Mouse (Mus musculus) CH12.LX (cell line): Measurements from ENCODE around the gene 5730480H06Rik. TPM values are rescaled to one million over a fixed set of nuclear protein-coding genes. Genes with fewer than 3 reads are reported as not detected.

Experiments
- DNase-seq: peaks from one replicate; pipeline ENCODE4 v3.0.0-alpha.2; 2013; ENCODE audit errors: extremely low read depth
- H3K27ac ChIP-seq: 2 replicates; pipeline ENCODE4 v1.5.1; 2012; ENCODE audit warnings: low read depth, mild to moderate bottlenecking, control low read depth, moderate library complexity; ENCODE audit not compliant: insufficient read depth
- H3K27me3 ChIP-seq: replicated peaks from 2 replicates; pipeline ENCODE3; 2012; ENCODE audit warnings: inconsistent platforms
- H3K36me3 ChIP-seq, 2 experiments: replicated peaks in 1 of 2; 2 replicates each; pipeline versions ENCODE3 to v1.6.1; 2012; ENCODE audit warnings: inconsistent platforms in 1 of 2, low read length in 1 of 2, mild to moderate bottlenecking in 1 of 2, mixed read lengths in 1 of 2, moderate library complexity in 1 of 2; ENCODE audit not compliant: control insufficient read depth in 1 of 2, insufficient read depth in 1 of 2
- H3K4me1 ChIP-seq, 2 experiments: 2 replicates each; pipeline ENCODE4 v1.6.1; 2012; ENCODE audit warnings: inconsistent platforms in 1 of 2, moderate library complexity in 1 of 2; ENCODE audit not compliant: insufficient read depth in 2 of 2, control insufficient read depth in 1 of 2
- H3K4me2 ChIP-seq: 2 replicates; pipeline ENCODE4 v1.6.1; 2012; ENCODE audit warnings: low read depth, mild to moderate bottlenecking, control low read depth; ENCODE audit not compliant: poor library complexity, insufficient read depth, severe bottlenecking
- H3K4me3 ChIP-seq, 3 experiments: fragments of 150-350 bp in 1 of 3; sonication (generic) in 1 of 3; replicated peaks in 1 of 3; 2 replicates each; pipeline versions ENCODE3 to v1.5.1; 2011 to 2012; ENCODE audit warnings: low read depth in 2 of 3, low read length in 2 of 3, mild to moderate bottlenecking in 2 of 3, moderate library complexity in 2 of 3, control low read depth in 1 of 3, improper control_type of control experiment in 1 of 3, inconsistent platforms in 1 of 3, mixed read lengths in 1 of 3; ENCODE audit not compliant: poor library complexity in 1 of 3
- H3K79me2 ChIP-seq: replicated peaks from 2 replicates; pipeline ENCODE4 v1.6.1; 2012; ENCODE audit warnings: mild to moderate bottlenecking, moderate library complexity; ENCODE audit not compliant: control insufficient read depth, poor library complexity, insufficient read depth, severe bottlenecking; ENCODE audit errors: extremely low read depth
- H3K9ac ChIP-seq: 2 replicates; pipeline ENCODE4 v1.6.1; 2012; ENCODE audit warnings: low read depth, mild to moderate bottlenecking, control low read depth, moderate library complexity; ENCODE audit not compliant: insufficient read depth
- H3K9me3 ChIP-seq: replicated peaks from 2 replicates; pipeline ENCODE3; 2012; ENCODE audit warnings: low read length, inconsistent platforms, mixed read lengths
- CHD1 ChIP-seq: IDR thresholded peaks from 2 replicates; pipeline ENCODE4 v1.6.1; 2012; ENCODE audit warnings: low read depth, low read length, improper control_type of control experiment, inconsistent platforms
- CHD2 ChIP-seq: IDR thresholded peaks from 2 replicates; pipeline ENCODE4 v1.6.1; 2011; ENCODE audit warnings: low read length, improper control_type of control experiment
- CTCF ChIP-seq, 2 experiments: IDR thresholded peaks in 1 of 2; conservative IDR thresholded peaks in 1 of 2; 2 replicates each; pipeline ENCODE4 v1.5.1; 2011 to 2012; ENCODE audit warnings: low read depth in 2 of 2, low read length in 2 of 2, improper control_type of control experiment in 1 of 2, inconsistent platforms in 1 of 2, mild to moderate bottlenecking in 1 of 2, moderate library complexity in 1 of 2
- E2F4 ChIP-seq: IDR thresholded peaks from 2 replicates; pipeline ENCODE4 v1.6.1; 2011; ENCODE audit warnings: low read depth, low read length, improper control_type of control experiment; ENCODE audit not compliant: insufficient replicate concordance
- ELF1 ChIP-seq: IDR thresholded peaks from 2 replicates; pipeline ENCODE4 v1.6.1; 2014; ENCODE audit warnings: low read depth, mild to moderate bottlenecking, inconsistent platforms, low read length, improper control_type of control experiment
- ETS1 ChIP-seq: conservative IDR thresholded peaks from 2 replicates; pipeline ENCODE4 v1.6.1; 2012; ENCODE audit warnings: low read depth, mild to moderate bottlenecking, inconsistent platforms, low read length, improper control_type of control experiment, moderate library complexity
- GABPA ChIP-seq: IDR thresholded peaks from 2 replicates; pipeline ENCODE4 v1.6.1; 2012; ENCODE audit warnings: low read depth, low read length, improper control_type of control experiment, inconsistent platforms; ENCODE audit not compliant: insufficient replicate concordance
- HCFC1 ChIP-seq: IDR thresholded peaks from 2 replicates; pipeline ENCODE4 v1.6.1; 2012; ENCODE audit warnings: low read depth, mild to moderate bottlenecking, inconsistent platforms, low read length, improper control_type of control experiment
- IRF4 ChIP-seq: IDR thresholded peaks from 2 replicates; pipeline ENCODE4 v1.6.1; 2014; ENCODE audit warnings: low read depth, mild to moderate bottlenecking, inconsistent platforms, low read length, improper control_type of control experiment
- JUN ChIP-seq: IDR thresholded peaks from 2 replicates; pipeline ENCODE4 v1.6.1; 2011; ENCODE audit warnings: low read depth, mild to moderate bottlenecking, low read length, improper control_type of control experiment, moderate library complexity; ENCODE audit not compliant: insufficient read depth
- JUND ChIP-seq: conservative IDR thresholded peaks from 2 replicates; pipeline ENCODE4 v1.6.1; 2011; ENCODE audit warnings: low read depth, low read length, improper control_type of control experiment
- KAT2A ChIP-seq: IDR thresholded peaks from 2 replicates; pipeline ENCODE4 v1.6.1; 2012; ENCODE audit warnings: low read length, improper control_type of control experiment, inconsistent platforms; ENCODE audit not compliant: insufficient replicate concordance
- MAFK ChIP-seq: IDR thresholded peaks from 2 replicates; pipeline ENCODE4 v1.6.1; 2011; ENCODE audit warnings: low read length, improper control_type of control experiment; ENCODE audit not compliant: insufficient replicate concordance
- MAX ChIP-seq: IDR thresholded peaks from 2 replicates; pipeline ENCODE4 v1.6.1; 2011; ENCODE audit warnings: low read length, improper control_type of control experiment
- MEF2A ChIP-seq: IDR thresholded peaks from 2 replicates; pipeline ENCODE4 v1.6.1; 2014; ENCODE audit warnings: low read depth, mild to moderate bottlenecking, inconsistent platforms, low read length, improper control_type of control experiment, borderline replicate concordance
- MXI1 ChIP-seq: IDR thresholded peaks from 2 replicates; pipeline ENCODE4 v1.6.1; 2011; ENCODE audit warnings: mild to moderate bottlenecking, low read depth, low read length, improper control_type of control experiment
- NELFE ChIP-seq: IDR thresholded peaks from 2 replicates; pipeline ENCODE4 v1.6.1; 2011; ENCODE audit warnings: low read depth, low read length, improper control_type of control experiment
- PAX5 ChIP-seq: IDR thresholded peaks from 2 replicates; pipeline ENCODE4 v1.6.1; 2012; ENCODE audit warnings: low read length, inconsistent platforms, mixed read lengths
- POLR2A ChIP-seq: IDR thresholded peaks from 2 replicates; pipeline ENCODE4 v1.6.1; 2011; ENCODE audit warnings: low read depth, mild to moderate bottlenecking, improper control_type of control experiment, low read length
- POLR2AphosphoS2 ChIP-seq: IDR thresholded peaks from 2 replicates; pipeline ENCODE4 v1.6.1; 2011; ENCODE audit warnings: low read depth, low read length, improper control_type of control experiment
- RAD21 ChIP-seq: IDR thresholded peaks from 2 replicates; pipeline ENCODE4 v1.6.1; 2011; ENCODE audit warnings: low read depth, mild to moderate bottlenecking, low read length, improper control_type of control experiment, moderate library complexity
- RCOR1 ChIP-seq: conservative IDR thresholded peaks from 2 replicates; pipeline ENCODE4 v1.6.1; 2012; ENCODE audit warnings: low read depth, mild to moderate bottlenecking, inconsistent platforms, low read length, improper control_type of control experiment
- SIN3A ChIP-seq: IDR thresholded peaks from 2 replicates; pipeline ENCODE4 v1.6.1; 2012; ENCODE audit warnings: low read length, improper control_type of control experiment, inconsistent platforms
- SMC3 ChIP-seq: IDR thresholded peaks from 2 replicates; pipeline ENCODE4 v1.6.1; 2011; ENCODE audit warnings: low read depth, low read length, improper control_type of control experiment
- TBP ChIP-seq: conservative IDR thresholded peaks from 2 replicates; pipeline ENCODE4 v1.6.1; 2011; ENCODE audit warnings: low read depth, low read length, improper control_type of control experiment
- TCF12 ChIP-seq: IDR thresholded peaks from 2 replicates; pipeline ENCODE4 v1.6.1; 2014; ENCODE audit warnings: low read depth, mild to moderate bottlenecking, inconsistent platforms, low read length, improper control_type of control experiment
- UBTF ChIP-seq: IDR thresholded peaks from 2 replicates; pipeline ENCODE4 v1.6.1; 2012; ENCODE audit warnings: low read depth, mild to moderate bottlenecking, inconsistent platforms, low read length, improper control_type of control experiment, moderate library complexity
- USF1 ChIP-seq: IDR thresholded peaks from 2 replicates; pipeline ENCODE4 v1.6.1; 2014; ENCODE audit warnings: low read depth, mild to moderate bottlenecking, inconsistent platforms, low read length, improper control_type of control experiment
- ZKSCAN1 ChIP-seq: IDR thresholded peaks from 2 replicates; pipeline ENCODE4 v1.6.1; 2012; ENCODE audit warnings: low read depth, inconsistent platforms, low read length, improper control_type of control experiment, borderline replicate concordance
- ZMIZ1 ChIP-seq: IDR thresholded peaks from 2 replicates; pipeline ENCODE4 v1.6.1; 2012; ENCODE audit warnings: low read depth, mild to moderate bottlenecking, inconsistent platforms, low read length, improper control_type of control experiment
- ZNF384 ChIP-seq: IDR thresholded peaks from 2 replicates; pipeline ENCODE4 v1.6.1; 2012; ENCODE audit warnings: low read depth, low read length, improper control_type of control experiment, inconsistent platforms
- dilution Hi-C: fragments of 300-500 bp; cut with MboI; formaldehyde crosslinking; loops from 2 replicates; pipeline ENCODE4 v1.14.3; 2020; ENCODE audit warnings: low sequenced_read_pairs; ENCODE audit not compliant: extremely low pct_unique_long_range_greater_than_20kb, extremely low pct_ligation_motif_present
- in situ Hi-C: fragments of 300-500 bp; cut with MboI; formaldehyde crosslinking; loops from 3 replicates; pipeline ENCODE4 v1.14.3; 2019; ENCODE audit warnings: low sequenced_read_pairs, low pct_ligation_motif_present, low pct_unique_long_range_greater_than_20kb, mixed read lengths
- polyA plus RNA-seq: library from polyadenylated mRNA; unstranded; fragments of >175 nt; gene quantifications from 2 replicates; pipeline ENCODE4 v1.2.1, GENCODE M21; 2012; ENCODE audit warnings: low read depth; ENCODE audit not compliant: insufficient read length
- total RNA-seq, 2 experiments: library from RNA; depleted of rRNA; stranded (reverse); fragments of 300-350 nt in 1 of 2; fragments of >200 nt in 1 of 2; gene quantifications; 2 replicates each; pipeline ENCODE4 v1.2.3; 2012 to 2014

5730480H06Rik gene
- total and polyA plus RNA-seq, 3 experiments = 10.2 to 29.2 (median 28.3) TPM

DNA sequence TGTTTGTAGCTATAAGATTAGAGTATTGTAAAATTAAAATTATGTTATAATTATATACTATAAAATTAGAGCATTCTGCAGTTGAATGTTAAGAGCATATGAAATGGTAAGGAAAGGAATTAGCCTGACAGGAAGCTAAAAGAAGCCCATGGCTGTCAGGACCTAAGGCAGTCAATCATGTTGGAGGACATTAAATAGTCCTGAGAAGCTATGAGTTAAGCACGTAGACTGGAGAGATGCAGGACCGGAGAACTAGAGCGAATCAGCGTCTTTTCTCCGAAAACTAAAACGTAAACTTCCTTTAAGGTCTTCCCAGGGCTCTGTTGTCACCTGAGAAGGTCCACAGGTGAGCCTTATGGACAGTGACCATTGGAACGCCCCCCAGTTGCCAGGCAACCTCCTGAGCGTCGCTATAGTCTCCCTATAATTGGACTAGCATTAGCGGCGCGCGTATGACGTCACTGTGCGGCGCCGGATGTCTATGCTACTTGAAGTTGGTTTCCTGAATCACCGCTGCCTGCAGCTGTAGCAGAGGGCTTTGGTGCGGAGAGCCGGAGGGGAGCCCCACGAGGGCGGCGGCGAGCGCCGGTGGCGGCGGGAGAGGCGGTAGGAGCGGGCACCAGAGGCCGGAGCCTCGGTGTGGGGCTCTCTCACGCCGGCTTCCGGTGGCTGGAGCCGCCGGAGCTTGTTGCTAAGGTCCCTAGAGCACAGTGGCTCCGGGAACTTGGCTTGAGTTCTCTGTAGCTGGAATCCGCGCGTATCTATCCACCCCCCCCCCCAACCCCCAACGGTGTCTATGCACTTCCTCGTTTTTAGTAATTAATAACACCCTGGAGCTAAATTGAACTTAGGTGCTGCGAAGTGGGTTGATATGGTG lies 44.4 kb downstream of the 5730480H06Rik start:
- DNase-seq = peak; percentile 94
- dilution Hi-C loops = no loop called here
- H3K4me2 ChIP-seq = peak overlapping the region; percentile 99

DNA sequence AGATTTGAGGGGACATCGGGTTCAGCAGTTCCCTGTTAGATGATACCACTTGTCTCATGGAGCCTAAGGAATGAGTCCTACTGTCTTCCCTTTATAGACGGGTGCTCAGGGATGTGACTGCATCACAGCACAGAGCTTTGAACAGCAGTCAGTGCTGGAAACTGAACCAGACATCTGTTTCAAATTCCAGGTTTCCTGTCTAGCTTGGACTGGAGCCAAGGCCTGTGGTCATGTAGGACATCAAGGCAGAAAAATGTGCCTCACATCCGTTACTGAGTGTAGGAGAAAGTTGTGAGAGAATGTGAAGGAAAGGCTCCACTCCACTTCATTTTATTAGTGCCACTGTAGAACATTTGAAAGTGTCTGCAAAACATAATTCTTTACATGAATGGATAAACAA lies 74.7 kb downstream of the 5730480H06Rik start:
- no peak overlapping the region for H3K4me2 ChIP-seq
- TF ChIP-seq MAX = no peak
- TF ChIP-seq IRF4 = no peak
- TF ChIP-seq ZKSCAN1 = no peak
- no peak for TF ChIP-seq JUN
- no peak for TF ChIP-seq CHD1
- no peak for TF ChIP-seq ELF1
- TF ChIP-seq TBP = no peak
- no peak for TF ChIP-seq NELFE
- no peak for TF ChIP-seq CHD2
- TF ChIP-seq POLR2A = no peak
- TF ChIP-seq ZNF384 = no peak
- TF ChIP-seq MAFK = no peak
- no peak for TF ChIP-seq USF1
- no peak for TF ChIP-seq CTCF (conservative IDR thresholded peaks at IDR 0.05 in 1 of 2, IDR thresholded peaks at IDR 0.05 in 1 of 2; ENCODE audit: low read depth in 2 of 2, low read length in 2 of 2)
- no peak for TF ChIP-seq ZMIZ1
- TF ChIP-seq PAX5 = no peak
- TF ChIP-seq RAD21 = no peak
- no peaks in the 10 kb centered on the region for H3K27me3 ChIP-seq
- H3K27ac ChIP-seq = no peak overlapping the region
- H3K9ac ChIP-seq = no peak overlapping the region
- peaks cover 9 to 44% of the 10 kb centered on the region in 2 experiments for H3K36me3 ChIP-seq
- no peak overlapping the region for H3K4me3 ChIP-seq
- no peaks in the 10 kb centered on the region for H3K79me2 ChIP-seq
- no peak for DNase-seq
- in situ Hi-C loops (no loop called here), dilution Hi-C loops (no loop called here)
- no peaks in the 10 kb centered on the region for H3K9me3 ChIP-seq
- H3K4me1 ChIP-seq = no peaks in the 10 kb centered on the region

More for the DNA sequence above, 44.4 kb downstream of the 5730480H06Rik start:
- Histone ChIP-seq H3K4me1 (peaks cover 0 to 15% of the 10 kb centered on the region in 2 experiments; a peak in 1 of 4 replicates), H3K27ac (no peak overlapping the region), H3K4me3 (peak overlapping the region; percentile 74 to 83 (median 81)), H3K27me3 (no peaks in the 10 kb centered on the region), H3K36me3 (peaks cover 12 to 30% of the 10 kb centered on the region in 2 experiments), H3K9ac (peak overlapping the region; percentile 82), H3K79me2 (peaks cover 10% of the 10 kb centered on the region), H3K9me3 (no peaks in the 10 kb centered on the region)
- TF ChIP-seq ZKSCAN1 (no peak), POLR2AphosphoS2 (no peak), GABPA (no peak; the same call in 1 of the 2 replicates), SMC3 (no peak), KAT2A (peak; percentile 77; the same call in 1 of the 2 replicates), MAFK (no peak), JUND (no peak; the same call in 1 of the 2 replicates), IRF4 (peak; percentile 8; the same call in 1 of the 2 replicates), ZNF384 (no peak), HCFC1 (peak; percentile 92), RAD21 (no peak), NELFE (peak; percentile 81), E2F4 (0 out of 2 replicates have a peak, but pooled peaks have one; percentile 33), ETS1 (no peak), ZMIZ1 (peak; percentile 24; the same call in 1 of the 2 replicates), MXI1 (peak; percentile 91), CHD2 (no peak), CHD1 (no peak), USF1 (no peak), TCF12 (peak; percentile 79), ELF1 (peak; percentile 93), MAX (peak; percentile 19; the same call in 1 of the 2 replicates), SIN3A (peak; percentile 99), TBP (0 out of 2 replicates have a peak, but pooled peaks have one; percentile 42), JUN (no peak), MEF2A (peak; percentile 58), POLR2A (peak; percentile 81), UBTF (no peak), RCOR1 (no peak), PAX5 (no peak)
- in situ Hi-C loops = no loop called here
